In the genomic region with DNA sequence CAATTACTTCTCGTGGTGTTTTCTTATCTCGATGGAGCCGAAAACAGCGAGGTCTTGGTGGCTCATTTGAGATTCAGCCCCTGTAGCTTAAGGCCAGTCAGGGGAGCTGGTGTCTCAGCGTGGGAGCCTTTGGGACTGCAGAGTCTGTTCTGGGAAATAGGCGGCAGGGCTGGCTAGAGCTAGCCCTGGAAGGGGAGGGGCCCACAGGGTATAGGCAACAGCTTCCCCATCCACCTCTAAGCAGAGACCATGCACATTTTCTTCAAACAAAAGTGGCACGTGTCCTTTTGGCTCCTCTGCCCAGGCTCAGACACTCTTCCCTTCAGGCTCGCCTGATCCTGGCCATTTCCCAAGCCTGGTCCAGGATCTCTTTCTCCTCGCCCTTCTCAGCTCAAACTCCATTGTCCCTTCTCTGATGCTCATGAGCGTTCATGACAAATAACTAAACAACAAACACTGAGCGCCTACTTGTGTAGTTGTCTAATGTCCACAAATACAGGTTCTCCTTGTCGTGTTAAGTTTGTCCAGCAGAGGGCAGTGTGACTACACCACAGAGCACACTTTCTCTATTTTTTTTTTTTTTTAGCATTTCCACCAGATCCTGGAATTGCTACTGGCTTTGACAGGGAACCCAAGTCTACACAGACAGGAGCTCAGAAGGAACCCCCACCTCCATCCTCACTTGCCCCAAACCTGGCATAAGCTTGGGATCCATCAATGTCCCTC, we compare ENCODE assay signal across 8 mouse cellular contexts. TPM values are rescaled to one million over a fixed set of nuclear protein-coding genes. Genes with fewer than 3 reads are reported as not detected.
DNase-seq lines count a peak whose midpoint lies in the region; ATAC-seq lines count a peak whose summit lies in the region.

No protein-coding gene starts in this region.

- H3K9me3 ChIP-seq in lung, embryonic 16.5 days (ENCODE audit: control insufficient read depth, low read length): no peaks in the 10 kb centered on the region

- 17% methylated on average over 12 of the region's 12 CpGs for WGBS in large intestine, adult 2 months
- WGBS in lung, embryonic 16.5 days: 27% methylated on average over 12 of the region's 12 CpGs

- H3K36me3 ChIP-seq in lung, embryonic 16.5 days (ENCODE audit: control insufficient read depth, insufficient read depth, low read length): no peaks in the 10 kb centered on the region

- intact Hi-C loops in heart, postnatal 14 days (cut with DNase I): loop anchor here (2.0 to 5.0 kb wide), 4 partner anchors 346 to 834 kb away; no protein-coding TSS in a partner anchor

- H3K27me3 ChIP-seq in lung, embryonic 16.5 days (ENCODE audit: control insufficient read depth, insufficient read depth, low read depth, low read length): no peaks in the 10 kb centered on the region

- H3K27ac ChIP-seq in lung, embryonic 16.5 days (ENCODE audit: low read length): no peak overlapping the region

- H3K4me2 ChIP-seq in lung, embryonic 16.5 days (ENCODE audit: low read depth, low read length): no peak overlapping the region

- ATAC-seq in lung, embryonic 16.5 days (ENCODE audit: low read depth): 0 out of 2 replicates have a peak, but pooled peaks have one; percentile 21

- H3K4me1 ChIP-seq in lung, embryonic 16.5 days (replicated peaks; ENCODE audit: control insufficient read depth, insufficient read depth, low read length): no peaks in the 10 kb centered on the region

- DNase-seq in adrenal gland, adult (ENCODE audit: inconsistent age in 2 of 2, low spot score in 1 of 2): peak; percentile 53 to 90
- DNase-seq in adrenal gland, adult 8-10 months: no peak
- peak; percentile 44 for DNase-seq in MEL-GATA-1-ER (ENCODE audit: extremely low read depth, low read depth)
- peak; percentile 62 to 84 for DNase-seq in cerebellum, postnatal 25 days
- peak; percentile 53 to 75 for DNase-seq in heart, postnatal 14 days
- DNase-seq in large intestine, adult 2 months (ENCODE audit: low read depth, low spot score): peak; percentile 36
- DNase-seq in right cerebral cortex, adult 2 months (ENCODE audit: low spot score in 2 of 2): peak; percentile 83 to 85

- no peak overlapping the region for H3K9ac ChIP-seq in lung, embryonic 16.5 days (ENCODE audit: low read length)

- H3K4me3 ChIP-seq in lung, embryonic 16.5 days (ENCODE audit: low read length): no peak overlapping the region

RNA-seq across cellular contexts. Expression of a gene that starts 25.0 kb away (rescaled TPM):
- 100 to 1,000 TPM; 147 to 165 (median 157) TPM for total RNA-seq in adrenal gland, adult 8-10 months (2022)
- total RNA-seq in heart, postnatal 14 days (2021): 10 to 100 TPM; 87.6 to 89.3 TPM
- polyA plus RNA-seq in large intestine, adult 2 months (2012; rRNA removed): 60.8 and 69.6 TPM in 2 replicates
- polyA plus RNA-seq in lung, embryonic 16.5 days (2015; fragmentation: Nextera tagmentation; extraction: Ambion mirVana): 226 and 238 TPM in 2 replicates
